Mouse (Mus musculus) MEL (cell line): ENCODE measurements around the gene Eomes.

Experiments used
- CTCF ChIP-seq, 3 experiments: IDR thresholded peaks in 2 of 3; conservative IDR thresholded peaks in 1 of 3; 2 replicates each; pipeline ENCODE4 v1.5.1; 2011 to 2012; ENCODE audit warnings: low read length in 3 of 3, low read depth in 2 of 3, mild to moderate bottlenecking in 2 of 3, improper control_type of control experiment in 1 of 3, inconsistent platforms in 1 of 3, mixed read lengths in 1 of 3, moderate library complexity in 1 of 3; ENCODE audit not compliant: control insufficient read depth in 1 of 3, insufficient read depth in 1 of 3, poor library complexity in 1 of 3, severe bottlenecking in 1 of 3
- E2F4 ChIP-seq: IDR thresholded peaks from 2 replicates; pipeline ENCODE4 v1.6.1; 2011; ENCODE audit warnings: low read depth, low read length, improper control_type of control experiment, borderline replicate concordance
- EP300 ChIP-seq, 2 experiments: IDR thresholded peaks; 2 replicates each; pipeline ENCODE4 v1.6.1; 2011; ENCODE audit warnings: improper control_type of control experiment in 2 of 2, low read length in 2 of 2, low read depth in 1 of 2, mild to moderate bottlenecking in 1 of 2
- MYB ChIP-seq: IDR thresholded peaks from 2 replicates; pipeline ENCODE4 v1.6.1; 2011; ENCODE audit warnings: mild to moderate bottlenecking, low read depth, low read length, improper control_type of control experiment
- POLR2A ChIP-seq, 2 experiments: IDR thresholded peaks; 2 replicates each; pipeline ENCODE4 v1.6.1; 2011 to 2012; ENCODE audit warnings: low read length in 2 of 2, mild to moderate bottlenecking in 2 of 2, control low read depth in 1 of 2, improper control_type of control experiment in 1 of 2, low read depth in 1 of 2, moderate library complexity in 1 of 2; ENCODE audit not compliant: control insufficient read depth in 1 of 2, insufficient read depth in 1 of 2, poor library complexity in 1 of 2
- POLR2AphosphoS2 ChIP-seq: IDR thresholded peaks from 2 replicates; pipeline ENCODE4 v1.6.1; 2011; ENCODE audit warnings: low read length, improper control_type of control experiment
- USF1 ChIP-seq: IDR thresholded peaks from 2 replicates; pipeline ENCODE4 v1.6.1; 2014; ENCODE audit warnings: low read depth, mild to moderate bottlenecking, inconsistent platforms, low read length, improper control_type of control experiment, moderate library complexity
- ZC3H11A ChIP-seq: IDR thresholded peaks from 2 replicates; pipeline ENCODE4 v1.6.1; 2012; ENCODE audit warnings: low read depth, mild to moderate bottlenecking, inconsistent platforms, low read length, improper control_type of control experiment

GRCm38 (mm10) chr9:118520011-118520410, 42.0 kb downstream of the Eomes start:
- no peak for TF ChIP-seq USF1
- no peak for TF ChIP-seq EP300 (IDR thresholded peaks at IDR 0.05; ENCODE audit: low read depth in 1 of 2, low read length in 2 of 2)
- no peak for TF ChIP-seq POLR2A (IDR thresholded peaks at IDR 0.05; ENCODE audit: control insufficient read depth in 1 of 2, insufficient read depth in 1 of 2, low read depth in 1 of 2, low read length in 2 of 2, poor library complexity in 1 of 2)
- TF ChIP-seq ZC3H11A, result no peak
- no peak for TF ChIP-seq E2F4
- TF ChIP-seq CTCF (IDR thresholded peaks at IDR 0.05 in 2 of 3, conservative IDR thresholded peaks at IDR 0.05 in 1 of 3; ENCODE audit: control insufficient read depth in 1 of 3, insufficient read depth in 1 of 3, low read depth in 2 of 3, low read length in 3 of 3, poor library complexity in 1 of 3, severe bottlenecking in 1 of 3), result no peak
- TF ChIP-seq POLR2AphosphoS2, result no peak
- TF ChIP-seq MYB, result no peak
